Mouse (Mus musculus): ENCODE results near the gene Ankrd2. TPM values are rescaled to one million over a fixed set of nuclear protein-coding genes. Genes with fewer than 3 reads are reported as not detected.
"Not testable (repeated sequence)": the region's sequence is repeated elsewhere in the genome, so short reads cannot be mapped to it uniquely, and the experiment has no call there.

Ankrd2 gene
- total and polyA plus RNA-seq, 3 experiments: not detected

DNA sequence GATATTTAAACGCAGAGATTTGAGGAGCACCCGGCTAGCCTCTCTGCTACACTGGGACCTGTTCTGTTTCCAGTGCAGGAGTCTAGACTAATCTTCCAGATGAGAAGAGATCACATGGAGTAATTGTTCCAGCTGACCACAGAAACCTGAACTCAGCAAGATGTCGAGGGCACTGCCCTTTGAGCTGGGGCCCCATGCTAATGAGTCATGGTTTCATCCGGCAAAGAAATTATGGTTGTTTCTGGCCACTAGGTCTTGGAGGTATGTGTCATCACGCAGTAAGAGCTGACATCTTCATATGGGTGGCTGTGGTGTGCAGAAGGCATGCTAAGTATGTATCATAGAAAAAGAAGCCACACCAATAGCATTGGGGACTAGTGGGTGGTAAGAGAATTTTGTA lies 44.1 kb downstream of the Ankrd2 start:
- Histone ChIP-seq H3K9me3 (replicated peaks) (no peaks in the 10 kb centered on the region), H3K4me3 (ENCODE audit: low read depth, low read length) (no peak overlapping the region), H3K27me3 (ENCODE audit: insufficient read depth, low read length) (peaks cover 15% of the 10 kb centered on the region), H3K4me1 (ENCODE audit: insufficient read depth, low read depth, low read length) (no peaks in the 10 kb centered on the region), H3K36me3 (replicated peaks) (no peaks in the 10 kb centered on the region)
- no peak for DNase-seq (ENCODE audit: low spot score)
- TF ChIP-seq POLR2AphosphoS5 (IDR thresholded peaks at IDR 0.05; ENCODE audit: insufficient replicate concordance, low read depth, low read length) (no peak), GATA2 (IDR thresholded peaks at IDR 0.05; ENCODE audit: borderline replicate concordance, low read depth, low read length) (no peak), GATA1 (IDR thresholded peaks at IDR 0.05; ENCODE audit: borderline replicate concordance, low read length) (no peak), CTCF (IDR thresholded peaks at IDR 0.05; ENCODE audit: low read depth, low read length) (no peak), TAL1 (conservative IDR thresholded peaks at IDR 0.05; ENCODE audit: low read depth, low read length) (no peak)
- ATAC-seq (ENCODE audit: extremely low read depth, insufficient number of reproducible peaks, low FRiP score, poor library complexity, severe bottlenecking): no peak

GRCm38 (mm10) chr19:42080469-42080868 lies 44.7 kb downstream of the Ankrd2 start:
- TF ChIP-seq POLR2AphosphoS5 (IDR thresholded peaks at IDR 0.05; ENCODE audit: insufficient replicate concordance, low read depth, low read length): no peak
- no peak for TF ChIP-seq CTCF (IDR thresholded peaks at IDR 0.05; ENCODE audit: low read depth, low read length)
- Histone ChIP-seq H3K27me3 (ENCODE audit: insufficient read depth, low read length) (peaks cover 15% of the 10 kb centered on the region), H3K4me1 (ENCODE audit: insufficient read depth, low read depth, low read length) (no peaks in the 10 kb centered on the region), H3K4me3 (ENCODE audit: low read depth, low read length) (no peak overlapping the region), H3K9me3 (replicated peaks) (no peaks in the 10 kb centered on the region), H3K36me3 (replicated peaks) (no peaks in the 10 kb centered on the region)
- ATAC-seq (ENCODE audit: extremely low read depth, insufficient number of reproducible peaks, low FRiP score, poor library complexity, severe bottlenecking) (no peak), DNase-seq (ENCODE audit: low spot score) (no peak)

DNA sequence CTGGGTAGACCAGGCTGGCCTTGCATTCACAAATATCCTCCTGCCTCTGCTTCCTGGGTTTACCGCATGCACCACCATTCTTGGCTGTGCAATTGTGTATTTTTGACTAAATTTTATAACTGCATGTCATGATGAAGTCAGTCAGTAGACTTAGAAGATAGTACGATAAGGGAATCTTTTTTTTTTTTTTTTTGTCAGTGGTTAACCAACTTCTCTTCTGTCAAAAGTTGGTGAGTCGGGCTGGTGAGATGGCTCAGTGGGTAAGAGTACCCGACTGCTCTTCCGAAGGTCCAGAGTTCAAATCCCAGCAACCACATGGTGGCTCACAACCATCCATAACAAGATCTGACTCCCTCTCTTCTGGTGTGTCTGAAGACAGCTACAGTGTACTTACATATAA lies 45.8 kb downstream of the Ankrd2 start:
- ATAC-seq (ENCODE audit: extremely low read depth, insufficient number of reproducible peaks, low FRiP score, poor library complexity, severe bottlenecking); H3K4me3 ChIP-seq (ENCODE audit: low read depth, low read length); H3K36me3 ChIP-seq (replicated peaks); DNase-seq (ENCODE audit: low spot score); H3K9me3 ChIP-seq (replicated peaks); H3K4me1 ChIP-seq (ENCODE audit: insufficient read depth, low read depth, low read length): not testable (repeated sequence)
- H3K27me3 ChIP-seq (ENCODE audit: insufficient read depth, low read length): peaks cover 23% of the 10 kb centered on the region

GRCm38 (mm10) chr19:42085690-42086089 lies 49.9 kb downstream of the Ankrd2 start:
- Histone ChIP-seq H3K9me3 (replicated peaks) (no peaks in the 10 kb centered on the region), H3K36me3 (replicated peaks) (no peaks in the 10 kb centered on the region), H3K27me3 (ENCODE audit: insufficient read depth, low read length) (peaks cover 17% of the 10 kb centered on the region), H3K4me1 (ENCODE audit: insufficient read depth, low read depth, low read length) (peaks cover 17% of the 10 kb centered on the region), H3K4me3 (ENCODE audit: low read depth, low read length) (peak overlapping the region; percentile 67)
- no peak for DNase-seq (ENCODE audit: low spot score)
- TF ChIP-seq TAL1 (conservative IDR thresholded peaks at IDR 0.05; ENCODE audit: low read depth, low read length) (no peak), GATA2 (IDR thresholded peaks at IDR 0.05; ENCODE audit: borderline replicate concordance, low read depth, low read length) (no peak), POLR2AphosphoS5 (IDR thresholded peaks at IDR 0.05; ENCODE audit: insufficient replicate concordance, low read depth, low read length) (no peak), GATA1 (IDR thresholded peaks at IDR 0.05; ENCODE audit: borderline replicate concordance, low read length) (no peak), CTCF (IDR thresholded peaks at IDR 0.05; ENCODE audit: low read depth, low read length) (no peak)
- ATAC-seq (ENCODE audit: extremely low read depth, insufficient number of reproducible peaks, low FRiP score, poor library complexity, severe bottlenecking): no peak

DNA sequence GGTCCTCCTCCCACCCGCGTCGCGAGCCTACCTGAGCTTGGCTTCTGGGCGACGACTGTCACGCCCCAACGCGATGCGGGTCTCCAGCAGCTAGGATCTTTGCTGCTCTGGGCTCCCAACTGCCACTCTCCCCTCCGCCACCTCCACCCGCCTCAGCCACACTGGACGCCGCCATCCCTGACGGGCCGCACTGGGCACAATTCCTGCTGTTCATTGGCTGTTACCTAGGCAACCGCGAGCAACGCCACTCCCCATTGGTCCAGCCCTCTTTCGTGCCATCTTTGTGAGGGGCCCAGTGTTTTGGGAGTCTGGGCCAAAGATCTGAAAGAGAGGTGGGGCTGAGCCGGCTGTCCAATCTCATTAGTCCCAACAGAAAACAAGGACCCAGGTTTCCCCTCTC lies 50.4 kb downstream of the Ankrd2 start, which contains the start of gene Morn4:
Morn4 (minus strand) TSS at position 192 of the 400 bp plus-strand sequence.
- H3K4me3 ChIP-seq (ENCODE audit: low read depth, low read length): peak within 1 kb of the TSS; percentile 67

GRCm38 (mm10) chr19:42089103-42089747 lies 53.4 kb downstream of the Ankrd2 start:
- DNase-seq (ENCODE audit: low spot score) (peak; percentile 61), ATAC-seq (ENCODE audit: extremely low read depth, insufficient number of reproducible peaks, low FRiP score, poor library complexity, severe bottlenecking) (peak; percentile 52; the same call in 1 of the 2 replicates)
- H3K36me3 ChIP-seq (replicated peaks): peaks cover 16% of the 10 kb centered on the region
- H3K9me3 ChIP-seq (replicated peaks): no peaks in the 10 kb centered on the region
- TF ChIP-seq POLR2AphosphoS5 (IDR thresholded peaks at IDR 0.05; ENCODE audit: insufficient replicate concordance, low read depth, low read length): no peak
- TF ChIP-seq TAL1 (conservative IDR thresholded peaks at IDR 0.05; ENCODE audit: low read depth, low read length): no peak
- no peak for TF ChIP-seq GATA1 (IDR thresholded peaks at IDR 0.05; ENCODE audit: borderline replicate concordance, low read length)
- TF ChIP-seq GATA2 (IDR thresholded peaks at IDR 0.05; ENCODE audit: borderline replicate concordance, low read depth, low read length): no peak
- no peak for TF ChIP-seq CTCF (IDR thresholded peaks at IDR 0.05; ENCODE audit: low read depth, low read length)
- H3K27me3 ChIP-seq (ENCODE audit: insufficient read depth, low read length): peaks cover 9% of the 10 kb centered on the region
- H3K4me3 ChIP-seq (ENCODE audit: low read depth, low read length): peak overlapping the region; percentile 61
- peaks cover 31% of the 10 kb centered on the region for H3K4me1 ChIP-seq (ENCODE audit: insufficient read depth, low read depth, low read length)

More for the DNA sequence above, 50.4 kb downstream of the Ankrd2 start, which contains the start of gene Morn4:
- ATAC-seq (ENCODE audit: extremely low read depth, insufficient number of reproducible peaks, low FRiP score, poor library complexity, severe bottlenecking): no peak
- H3K9me3 ChIP-seq (replicated peaks): no peaks in the 10 kb centered on the region
- TF ChIP-seq GATA2 (IDR thresholded peaks at IDR 0.05; ENCODE audit: borderline replicate concordance, low read depth, low read length): no peak
- no peak for TF ChIP-seq GATA1 (IDR thresholded peaks at IDR 0.05; ENCODE audit: borderline replicate concordance, low read length)
- no peak for TF ChIP-seq CTCF (IDR thresholded peaks at IDR 0.05; ENCODE audit: low read depth, low read length)
- no peak for TF ChIP-seq POLR2AphosphoS5 (IDR thresholded peaks at IDR 0.05; ENCODE audit: insufficient replicate concordance, low read depth, low read length)
- no peak for TF ChIP-seq TAL1 (conservative IDR thresholded peaks at IDR 0.05; ENCODE audit: low read depth, low read length)
- no peak for DNase-seq (ENCODE audit: low spot score)
- peaks cover 17% of the 10 kb centered on the region for H3K27me3 ChIP-seq (ENCODE audit: insufficient read depth, low read length)
- H3K4me1 ChIP-seq (ENCODE audit: insufficient read depth, low read depth, low read length): peaks cover 19% of the 10 kb centered on the region
- H3K36me3 ChIP-seq (replicated peaks): no peaks in the 10 kb centered on the region
